23 mouse cellular contexts compared by ENCODE assay signal in genomic region chr12:4544400-4544919, GRCm38 (mm10). TPM values are rescaled to one million over a fixed set of nuclear protein-coding genes. Genes with fewer than 3 reads are reported as not detected.
"Had no signal": no experiment of that assay in that cellular context is flagged by ENCODE, and none has a peak within 500 bp of the region (broad histone marks: within the 10 kb centered on the region; RNA-seq: fewer than 3 reads in every experiment).

No protein-coding gene starts in this region.

- H3K27ac ChIP-seq: kidney, postnatal 0 days; limb, embryonic 15.5 days; midbrain, embryonic 15.5 days had no signal

- H3K4me3 ChIP-seq: limb, embryonic 15.5 days; megakaryocyte, embryonic 14.5 days; midbrain, embryonic 15.5 days had no signal

- DNase-seq: kidney, adult 11 months; kidney, adult 9 months; kidney, postnatal 36 days; layer of hippocampus, adult 9-11 months; layer of hippocampus, postnatal 36 days; lung, adult 18-20 months; lung, postnatal 10 days; right cerebral cortex, adult 18-20 months; thymus, adult 18-20 months; thymus, postnatal 25 days had no signal

- H3K36me3 ChIP-seq: limb, embryonic 15.5 days; midbrain, embryonic 15.5 days had no signal

- H3K9me3 ChIP-seq: limb, embryonic 15.5 days; megakaryocyte, embryonic 14.5 days; midbrain, embryonic 15.5 days had no signal

- H3K27me3 ChIP-seq: limb, embryonic 15.5 days; megakaryocyte, embryonic 14.5 days; midbrain, embryonic 15.5 days had no signal

- H3K9ac ChIP-seq: limb, embryonic 15.5 days; midbrain, embryonic 15.5 days had no signal

- H3K4me2 ChIP-seq: limb, embryonic 15.5 days; midbrain, embryonic 11.5 days; midbrain, embryonic 15.5 days had no signal

- ATAC-seq: midbrain, embryonic 15.5 days had no signal

RNA-seq across cellular contexts. Expression of gene Gm3625, which starts 48.3 kb away (rescaled TPM):
- total RNA-seq: layer of hippocampus, adult 18-20 months; layer of hippocampus, postnatal 36 days; left cerebral cortex, adult 8-10 months; left cerebral cortex, postnatal 25 days had no signal
- polyA plus RNA-seq: intestine, embryonic 14.5 days; kidney, postnatal 0 days; limb, embryonic 11.5 days; limb, embryonic 15.5 days; midbrain, embryonic 11.5 days; midbrain, embryonic 15.5 days; neural tube, embryonic 14.5 days; stomach, embryonic 14.5 days; urinary bladder, adult 2 months had no signal
